Mouse (Mus musculus): ENCODE measurements around the gene Olfr30.
"Not testable (repeated sequence)": the region's sequence is repeated elsewhere in the genome, so short reads cannot be mapped to it uniquely, and the experiment has no call there.

DNA sequence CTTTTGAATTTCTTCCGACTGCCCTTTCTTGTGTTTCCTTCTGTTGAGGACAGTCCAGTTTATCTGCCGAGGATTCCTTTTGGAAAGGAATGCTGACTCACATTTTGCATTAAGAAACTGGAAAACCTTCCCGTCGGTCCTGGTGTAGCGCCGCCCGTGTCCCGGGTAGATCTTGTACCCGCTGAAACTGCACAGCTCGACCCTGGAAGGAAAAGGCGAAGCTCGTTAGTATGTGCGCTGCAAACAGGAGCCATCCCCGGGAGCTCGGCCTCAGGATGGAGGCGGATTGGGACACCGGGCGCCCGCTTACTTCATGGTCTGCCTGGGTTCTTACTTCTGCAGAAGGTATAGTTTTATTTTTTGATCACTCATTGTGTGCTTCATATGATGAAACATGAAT lies 47.0 kb upstream of the Olfr30 start:
- TF ChIP-seq CTCF, POLR2A (IDR thresholded peaks at IDR 0.05; ENCODE audit: extremely low read depth, insufficient read depth, low read length): not testable (repeated sequence)
